Mouse (Mus musculus): ENCODE measurements at regions not wholly inside any gene's neighbourhood (a gene's known extent, or its start where the extent isn't known, plus 50 kb on each side); places are given as distances from the start of the nearest gene placed in this dataset.

- intact Hi-C loops (cut with DNase I) = no loop called here
- Histone ChIP-seq H3K27me3 (ENCODE audit: control insufficient read depth, insufficient read depth, low read length) (no peaks in the 10 kb centered on the region), H3K79me2 (replicated peaks; ENCODE audit: control insufficient read depth, insufficient read depth, low read length) (no peaks in the 10 kb centered on the region), H3K4me1 (ENCODE audit: control insufficient read depth, insufficient read depth, low read length) (no peaks in the 10 kb centered on the region), H3K9ac (ENCODE audit: low read depth, low read length) (no peak overlapping the region), H3K4me3 (no peak overlapping the region), H3K36me3 (ENCODE audit: control insufficient read depth, insufficient read depth, low read length) (no peaks in the 10 kb centered on the region), H3K27ac (no peak overlapping the region)
- DNase-seq = no peak
- no peak for TF ChIP-seq EP300 (IDR thresholded peaks at IDR 0.05; ENCODE audit: insufficient read depth, low read depth, low read length)
- no peak for TF ChIP-seq POLR2A (IDR thresholded peaks at IDR 0.05; ENCODE audit: insufficient read depth, low read depth, low read length)
- no peak for TF ChIP-seq CTCF (IDR thresholded peaks at IDR 0.05)
- WGBS = 29% methylated on average over 4 of the region's 4 CpGs
Measured at GRCm38 (mm10) chr1:79944231-79944630, 83.3 kb upstream of the Serpine2 start.

DNA sequence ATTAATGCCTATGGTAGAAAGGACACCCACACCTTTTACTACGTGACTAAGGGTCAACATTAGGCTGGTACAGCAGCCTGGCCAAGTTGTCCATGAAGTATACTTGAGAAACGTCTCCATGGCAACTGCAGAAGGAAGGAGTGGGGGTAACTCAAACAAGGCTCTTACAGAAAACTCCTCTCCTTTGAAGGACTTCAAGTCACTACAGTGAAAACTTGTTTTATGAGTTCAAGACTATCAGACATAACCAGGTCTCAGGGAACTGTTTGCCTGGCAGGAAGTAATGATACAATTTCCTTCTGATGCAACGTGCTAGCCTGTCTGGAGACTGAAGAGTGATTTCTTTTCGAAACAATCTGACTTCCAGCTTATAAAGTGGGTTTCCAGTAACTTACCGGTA, 71.5 kb upstream of the Serpine2 start:
- Histone ChIP-seq H3K36me3 (ENCODE audit: control insufficient read depth, insufficient read depth, low read length) (no peaks in the 10 kb centered on the region), H3K4me3 (no peak overlapping the region), H3K27me3 (ENCODE audit: control insufficient read depth, insufficient read depth, low read length) (no peaks in the 10 kb centered on the region), H3K9ac (ENCODE audit: low read depth, low read length) (no peak overlapping the region), H3K79me2 (replicated peaks; ENCODE audit: control insufficient read depth, insufficient read depth, low read length) (no peaks in the 10 kb centered on the region), H3K27ac (no peak overlapping the region), H3K4me1 (ENCODE audit: control insufficient read depth, insufficient read depth, low read length) (no peaks in the 10 kb centered on the region)
- TF ChIP-seq CTCF (IDR thresholded peaks at IDR 0.05) (no peak), EP300 (IDR thresholded peaks at IDR 0.05; ENCODE audit: insufficient read depth, low read depth, low read length) (no peak), POLR2A (IDR thresholded peaks at IDR 0.05; ENCODE audit: insufficient read depth, low read depth, low read length) (no peak)
- intact Hi-C loops (cut with DNase I) = no loop called here
- WGBS = 50% methylated on average over 5 of the region's 5 CpGs
- no peak for DNase-seq

- no peak overlapping the region for H3K27ac ChIP-seq
- 55% methylated on average over 2 of the region's 2 CpGs for WGBS
- intact Hi-C loops (cut with DNase I) = loop anchor here (10.0 kb wide), 1 partner anchor 103 kb away; no protein-coding TSS in a partner anchor
Measured at GRCm38 (mm10) chr1:79927740-79928139, 66.8 kb upstream of the Serpine2 start.

GRCm38 (mm10) chr1:79925776-79926175, 64.8 kb upstream of the Serpine2 start:
- Histone ChIP-seq H3K36me3 (ENCODE audit: control insufficient read depth, insufficient read depth, low read length) (no peaks in the 10 kb centered on the region), H3K9ac (ENCODE audit: low read depth, low read length) (no peak overlapping the region), H3K79me2 (replicated peaks; ENCODE audit: control insufficient read depth, insufficient read depth, low read length) (no peaks in the 10 kb centered on the region), H3K27me3 (ENCODE audit: control insufficient read depth, insufficient read depth, low read length) (no peaks in the 10 kb centered on the region), H3K27ac (no peak overlapping the region), H3K4me1 (ENCODE audit: control insufficient read depth, insufficient read depth, low read length) (no peaks in the 10 kb centered on the region), H3K4me3 (no peak overlapping the region)
- DNase-seq = no peak
- intact Hi-C loops (cut with DNase I) = loop anchor here (10.0 kb wide), 1 partner anchor 101 kb away; no protein-coding TSS in a partner anchor
- TF ChIP-seq POLR2A (IDR thresholded peaks at IDR 0.05; ENCODE audit: insufficient read depth, low read depth, low read length) = no peak
- TF ChIP-seq CTCF (IDR thresholded peaks at IDR 0.05) = no peak
- TF ChIP-seq EP300 (IDR thresholded peaks at IDR 0.05; ENCODE audit: insufficient read depth, low read depth, low read length) = no peak
- WGBS = 57% methylated on average over 1 of the region's 1 CpGs

More at GRCm38 (mm10) chr1:79927740-79928139, 66.8 kb upstream of the Serpine2 start:
- no peaks in the 10 kb centered on the region for H3K27me3 ChIP-seq (ENCODE audit: control insufficient read depth, insufficient read depth, low read length)
- H3K36me3 ChIP-seq (ENCODE audit: control insufficient read depth, insufficient read depth, low read length) = no peaks in the 10 kb centered on the region
- H3K4me1 ChIP-seq (ENCODE audit: control insufficient read depth, insufficient read depth, low read length) = no peaks in the 10 kb centered on the region
- H3K79me2 ChIP-seq (replicated peaks; ENCODE audit: control insufficient read depth, insufficient read depth, low read length) = no peaks in the 10 kb centered on the region
- TF ChIP-seq POLR2A (IDR thresholded peaks at IDR 0.05; ENCODE audit: insufficient read depth, low read depth, low read length) (no peak), CTCF (IDR thresholded peaks at IDR 0.05) (no peak), EP300 (IDR thresholded peaks at IDR 0.05; ENCODE audit: insufficient read depth, low read depth, low read length) (no peak)
- H3K9ac ChIP-seq (ENCODE audit: low read depth, low read length) = no peak overlapping the region
- no peak for DNase-seq
- H3K4me3 ChIP-seq = no peak overlapping the region

GRCm38 (mm10) chr1:79921890-79922289, 60.9 kb upstream of the Serpine2 start:
- no peaks in the 10 kb centered on the region for H3K4me1 ChIP-seq (ENCODE audit: control insufficient read depth, insufficient read depth, low read length)
- H3K27ac ChIP-seq = no peak overlapping the region
- DNase-seq = peak in 1 of 2 experiments; percentile 26
- H3K27me3 ChIP-seq (ENCODE audit: control insufficient read depth, insufficient read depth, low read length) = no peaks in the 10 kb centered on the region
- H3K4me3 ChIP-seq = no peak overlapping the region
- 54% methylated on average over 3 of the region's 3 CpGs for WGBS
- H3K36me3 ChIP-seq (ENCODE audit: control insufficient read depth, insufficient read depth, low read length) = no peaks in the 10 kb centered on the region
- H3K79me2 ChIP-seq (replicated peaks; ENCODE audit: control insufficient read depth, insufficient read depth, low read length) = no peaks in the 10 kb centered on the region
- TF ChIP-seq POLR2A (IDR thresholded peaks at IDR 0.05; ENCODE audit: insufficient read depth, low read depth, low read length) (no peak), CTCF (IDR thresholded peaks at IDR 0.05) (no peak), EP300 (IDR thresholded peaks at IDR 0.05; ENCODE audit: insufficient read depth, low read depth, low read length) (no peak)
- intact Hi-C loops (cut with DNase I) = loop anchor here (10.0 kb wide), 1 partner anchor 97 kb away; no protein-coding TSS in a partner anchor
- H3K9ac ChIP-seq (ENCODE audit: low read depth, low read length) = no peak overlapping the region

DNA sequence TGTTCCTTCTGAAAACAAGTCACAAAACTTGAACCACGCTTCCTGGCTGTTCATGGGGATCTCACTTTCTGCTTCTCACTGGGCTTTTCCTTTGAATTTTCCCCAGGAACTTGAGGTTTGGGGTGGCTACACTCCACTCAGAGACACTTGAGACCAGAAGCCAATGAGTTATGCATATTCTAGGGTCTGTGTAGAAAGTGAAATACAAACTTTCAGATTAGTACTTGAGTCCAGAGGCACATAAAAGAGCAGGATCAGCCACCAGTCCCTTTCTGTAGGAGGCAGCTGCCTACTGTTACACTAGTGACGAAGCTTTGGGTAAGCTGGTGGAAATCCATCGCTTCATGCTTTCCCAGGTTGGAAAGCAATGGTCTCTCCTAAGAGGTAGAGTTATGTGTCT, 60.4 kb upstream of the Serpine2 start:
- no peak for TF ChIP-seq POLR2A (IDR thresholded peaks at IDR 0.05; ENCODE audit: insufficient read depth, low read depth, low read length)
- TF ChIP-seq EP300 (IDR thresholded peaks at IDR 0.05; ENCODE audit: insufficient read depth, low read depth, low read length) = no peak
- TF ChIP-seq CTCF (IDR thresholded peaks at IDR 0.05) = no peak
- H3K27me3 ChIP-seq (ENCODE audit: control insufficient read depth, insufficient read depth, low read length) = no peaks in the 10 kb centered on the region
- H3K9ac ChIP-seq (ENCODE audit: low read depth, low read length) = no peak overlapping the region
- 92% methylated on average over 3 of the region's 3 CpGs for WGBS
- H3K4me1 ChIP-seq (ENCODE audit: control insufficient read depth, insufficient read depth, low read length) = no peaks in the 10 kb centered on the region
- H3K36me3 ChIP-seq (ENCODE audit: control insufficient read depth, insufficient read depth, low read length) = no peaks in the 10 kb centered on the region
- no peaks in the 10 kb centered on the region for H3K79me2 ChIP-seq (replicated peaks; ENCODE audit: control insufficient read depth, insufficient read depth, low read length)
- no peak overlapping the region for H3K4me3 ChIP-seq
- intact Hi-C loops (cut with DNase I) = loop anchor here (10.0 kb wide), 1 partner anchor 97 kb away; no protein-coding TSS in a partner anchor
- DNase-seq = no peak
- no peak overlapping the region for H3K27ac ChIP-seq

Data from heart, adult 2 months (tissue).